Mouse (Mus musculus) liver (tissue): ENCODE results near the gene Rasal3.

Source experiments
- DNase-seq: peaks from one replicate; pipeline ENCODE4 v3.0.0-alpha.2; 2020; ENCODE audit warnings: mixed read lengths

The Rasal3 gene

DNA sequence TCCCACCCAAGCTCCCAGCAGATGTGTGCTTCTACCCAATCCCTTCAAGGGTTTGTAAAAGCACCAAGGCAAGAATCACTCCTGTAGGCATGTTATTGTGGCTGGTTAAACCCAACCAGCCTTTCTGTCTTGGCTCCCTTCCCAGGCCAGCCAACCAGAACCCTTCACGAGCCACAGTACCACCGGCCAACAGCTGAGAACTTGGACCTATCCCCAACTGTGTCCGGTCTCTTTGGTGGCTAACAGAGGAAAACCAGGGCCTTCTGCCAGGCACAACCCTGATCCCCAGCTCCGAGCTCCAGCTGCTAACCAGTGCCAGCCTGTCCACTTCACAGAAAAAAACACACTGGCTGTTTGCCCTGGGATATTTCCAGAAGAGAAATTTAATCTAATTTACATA lies 49.7 kb downstream of the Rasal3 start:
- DNase-seq, result no peak

DNA sequence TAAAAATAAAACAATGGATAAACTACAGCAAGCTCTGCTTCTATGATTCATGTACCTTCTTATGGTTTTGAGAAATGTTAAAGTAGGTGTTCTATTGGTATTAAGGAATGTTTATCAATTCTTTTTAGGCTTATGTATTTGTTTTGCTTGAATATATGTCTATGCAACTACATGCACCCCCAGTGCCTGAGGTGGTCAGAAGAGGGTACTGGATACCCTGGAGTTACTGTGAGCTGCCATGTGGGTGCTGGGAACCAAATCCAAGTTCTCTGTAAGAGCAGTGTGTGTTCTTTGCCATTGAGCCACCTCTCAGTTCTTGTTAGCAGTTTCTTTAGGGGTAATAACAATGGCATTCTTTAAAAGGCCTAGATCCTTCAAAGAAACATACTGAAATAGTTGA lies 51.7 kb downstream of the Rasal3 start:
- DNase-seq, result no peak

DNA sequence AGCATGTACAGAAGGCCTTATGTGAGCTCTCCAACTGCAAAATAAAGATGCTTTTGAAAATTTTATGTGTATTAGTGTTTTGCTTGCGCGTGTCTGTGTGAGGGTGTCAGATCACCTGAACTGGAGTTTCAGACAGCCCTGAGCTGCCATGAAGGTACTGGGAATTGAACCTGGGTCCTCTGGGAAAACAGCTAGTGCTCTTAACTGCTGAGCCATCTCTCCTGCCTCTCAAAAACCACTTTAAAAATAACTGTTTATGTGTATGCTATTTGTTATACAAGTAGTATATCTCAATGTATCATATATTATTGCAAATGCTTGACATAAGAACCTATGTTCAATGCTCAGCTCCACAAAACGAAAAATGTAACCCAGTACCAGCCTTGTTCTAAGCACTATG lies 52.1 kb downstream of the Rasal3 start:
- no peak for DNase-seq

DNA sequence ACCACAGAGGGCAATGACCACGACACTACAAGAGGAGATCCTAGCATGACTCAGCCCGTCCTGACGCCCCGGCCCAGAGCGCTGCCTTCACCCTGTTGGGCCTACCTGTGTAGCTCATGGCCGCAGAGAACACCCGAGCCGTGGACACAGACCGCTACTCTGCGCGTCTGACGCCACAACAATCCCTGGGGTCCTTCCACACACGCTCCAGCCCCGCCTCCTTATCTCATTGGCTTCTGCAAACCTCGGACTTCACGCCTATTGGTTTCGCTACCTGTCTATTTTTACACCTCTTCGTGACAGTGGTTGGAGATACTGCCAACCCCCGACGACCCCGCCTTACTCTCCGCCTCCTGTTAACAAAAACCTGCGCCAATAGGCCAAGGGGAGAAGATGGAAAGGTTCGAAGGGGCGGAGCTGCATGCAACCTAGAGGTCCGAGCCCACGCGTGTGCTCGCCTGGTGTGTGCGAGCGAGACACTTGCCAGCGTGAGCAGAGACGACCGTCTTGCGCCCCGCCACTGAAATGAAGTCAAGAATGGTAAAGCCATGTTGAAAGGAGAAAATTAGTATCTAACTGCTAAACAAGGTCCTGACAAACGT lies 52.9 kb downstream of the Rasal3 start, which contains the start of gene Akap8l:
TSS of gene Akap8l (minus strand) at position 226 of the 602 bp plus-strand sequence.
- peak; percentile 95 for DNase-seq

DNA sequence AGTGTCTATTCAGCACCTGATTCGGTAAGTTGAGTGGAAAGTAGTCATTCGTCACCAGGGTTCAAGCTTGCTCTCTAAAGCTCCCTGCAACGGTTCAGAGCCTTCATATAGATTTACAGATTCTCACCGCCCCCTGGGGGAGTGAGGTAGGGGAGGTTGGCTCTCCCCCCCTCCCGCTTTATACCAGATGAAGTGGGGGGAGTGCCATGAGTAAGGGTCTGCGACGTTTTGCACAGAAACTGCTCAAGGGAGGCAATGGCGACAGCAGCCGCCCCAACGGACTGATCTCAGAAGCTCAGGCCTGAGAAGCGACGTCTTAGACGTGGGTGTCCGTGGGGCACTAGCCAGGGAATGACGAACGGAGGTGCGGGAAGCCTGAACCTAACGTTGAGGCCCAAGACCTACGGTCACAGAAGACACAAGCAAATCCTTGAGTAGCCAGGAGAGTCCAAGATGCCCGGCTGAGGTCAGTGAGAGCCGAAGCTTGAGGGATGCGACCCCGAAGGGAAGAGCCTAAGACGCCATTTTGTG lies 53.5 kb downstream of the Rasal3 start:
- DNase-seq, result no peak

DNA sequence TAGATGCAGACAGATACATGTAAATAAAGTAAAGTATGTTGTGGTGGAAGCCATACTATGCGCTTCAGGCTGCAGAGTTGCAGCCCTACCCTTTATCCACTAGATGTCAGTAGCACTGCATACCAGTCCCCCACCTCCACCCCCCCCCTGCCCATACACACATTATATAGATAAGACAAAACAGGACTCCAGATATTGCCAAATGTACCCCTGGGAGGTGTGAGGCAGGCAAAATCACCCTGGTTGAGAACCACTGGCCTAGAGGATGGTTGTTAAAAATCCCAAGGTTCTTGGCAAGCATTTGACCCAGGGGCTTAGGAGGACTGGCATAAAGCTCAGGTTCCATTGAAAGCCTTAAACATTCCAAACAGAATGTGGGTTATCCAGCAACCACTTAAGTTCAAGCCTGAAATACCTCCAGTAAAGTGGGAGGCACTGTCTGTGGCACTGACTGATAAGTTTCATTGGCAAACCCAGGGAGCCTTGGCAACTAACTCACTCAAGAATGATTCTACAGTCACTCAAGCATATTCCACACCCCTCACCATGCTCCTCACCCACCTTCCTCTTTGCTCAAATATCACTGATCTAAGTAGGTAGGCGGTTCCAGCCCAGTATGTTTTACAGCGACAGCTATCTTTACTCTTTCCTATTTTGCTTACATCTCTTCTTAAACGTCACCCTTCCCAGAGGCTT lies 54.2 kb downstream of the Rasal3 start:
- DNase-seq, result peak; percentile 75

DNA sequence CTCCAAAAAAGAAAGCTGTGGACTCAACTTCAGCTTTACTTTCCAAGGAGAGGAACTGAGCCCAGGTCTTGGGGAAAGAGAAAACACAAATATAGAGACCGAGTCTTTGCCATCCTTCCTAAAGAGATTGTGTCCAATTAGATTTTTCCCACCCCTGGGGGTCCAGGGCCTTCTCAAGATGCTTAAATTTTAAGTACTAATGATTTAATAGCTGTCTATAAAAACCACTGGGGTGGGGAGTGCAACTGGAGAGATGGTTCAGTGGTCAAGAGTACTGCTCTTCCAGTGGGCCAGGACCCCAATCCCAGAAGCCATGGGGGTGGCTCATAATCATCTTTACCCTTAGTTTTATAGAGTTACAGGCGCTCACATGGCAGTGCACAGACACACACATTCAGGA lies 55.0 kb downstream of the Rasal3 start:
- no peak for DNase-seq

DNA sequence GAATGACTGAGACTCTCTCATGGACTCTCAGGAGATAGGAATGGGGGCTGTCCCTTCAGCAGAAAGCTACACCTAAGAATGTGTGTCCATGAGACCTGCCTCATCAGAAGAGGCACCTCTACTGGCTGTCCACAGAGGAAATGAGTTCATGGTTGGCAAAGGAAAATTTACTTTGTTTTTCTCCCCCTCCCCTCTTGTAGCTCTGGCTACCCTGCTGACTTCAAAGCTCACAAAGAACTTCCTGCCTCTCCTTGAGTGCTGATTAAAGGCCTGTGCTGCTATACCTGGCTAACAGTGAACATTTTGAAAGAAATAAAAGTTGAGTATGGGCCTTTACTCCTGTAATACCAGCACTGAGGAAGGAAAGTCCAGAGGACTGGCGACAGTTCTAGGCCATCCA lies 62.3 kb downstream of the Rasal3 start:
- no peak for DNase-seq
